Mouse (Mus musculus) urinary bladder, postnatal 36 days (tissue): ENCODE measurements around the gene Wls.

Source experiments
- DNase-seq, 2 experiments: peaks; one replicate each; pipeline ENCODE4 v3.0.0; 2022; ENCODE audit warnings: low spot score in 2 of 2, mixed read lengths in 1 of 2

The Wls gene

DNA sequence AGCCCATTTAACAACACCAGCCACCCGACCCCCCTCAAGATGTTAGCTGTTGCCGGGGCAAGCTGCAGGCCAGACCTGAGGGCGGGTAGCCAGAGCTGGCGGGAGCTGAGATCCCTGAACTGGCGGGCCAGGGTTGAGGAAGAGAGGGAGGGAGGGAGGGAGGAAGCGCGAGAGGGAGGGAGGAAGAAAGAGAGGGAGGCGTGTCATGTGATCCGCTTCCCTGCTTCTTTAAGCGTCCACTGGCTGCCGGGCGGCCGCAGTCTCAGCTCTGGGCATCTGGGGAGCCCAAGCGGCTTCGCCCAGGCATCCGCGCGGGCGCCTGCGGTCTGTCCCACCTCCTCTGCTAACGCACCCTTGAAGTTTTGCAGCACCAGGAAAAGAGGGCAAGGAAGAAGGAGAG lies at the start of gene Wls:
Wls (plus strand) TSS at position 192 of the 400 bp plus-strand sequence.
- DNase-seq: peak; percentile 53 to 74

DNA sequence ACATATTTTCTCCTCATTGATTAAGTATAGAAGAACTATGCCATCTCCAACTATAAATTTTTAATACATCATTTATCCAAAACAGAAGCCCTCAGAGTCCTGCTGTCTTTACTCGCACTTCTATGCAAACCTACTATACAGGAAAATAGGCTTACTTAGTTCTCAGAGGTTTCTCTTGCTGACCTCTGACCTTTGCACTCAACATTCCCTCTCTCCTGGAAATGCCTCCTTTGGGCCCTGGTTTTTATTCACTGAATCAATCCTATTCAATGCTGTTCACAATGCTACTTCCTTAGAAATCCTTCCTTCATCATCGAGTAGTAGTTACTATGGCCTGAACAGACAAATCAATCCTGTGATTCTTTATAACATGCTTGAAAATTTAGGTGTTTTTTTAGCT lies 49.7 kb upstream of the Wls start:
- DNase-seq: no peak

DNA sequence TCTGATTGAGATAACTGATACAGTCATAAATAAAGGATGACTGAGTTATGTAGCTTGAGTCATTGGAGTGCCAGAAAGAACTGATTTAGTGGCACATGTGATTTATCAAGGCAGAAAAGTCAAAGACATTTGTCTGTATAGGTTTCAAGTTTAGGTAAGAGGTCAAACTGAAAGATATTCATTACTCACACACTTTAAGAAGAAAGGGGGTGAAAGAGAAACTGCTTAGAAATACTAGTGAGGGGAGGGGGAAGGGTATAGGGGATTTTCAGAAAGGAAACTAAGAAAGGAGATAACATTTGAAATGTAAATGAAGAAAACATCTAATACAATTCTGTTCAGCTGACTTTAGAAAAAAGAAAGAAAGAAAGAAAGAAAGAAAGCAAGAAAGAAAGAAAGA lies 7.9 kb upstream of the Wls start:
- no peak for DNase-seq

DNA sequence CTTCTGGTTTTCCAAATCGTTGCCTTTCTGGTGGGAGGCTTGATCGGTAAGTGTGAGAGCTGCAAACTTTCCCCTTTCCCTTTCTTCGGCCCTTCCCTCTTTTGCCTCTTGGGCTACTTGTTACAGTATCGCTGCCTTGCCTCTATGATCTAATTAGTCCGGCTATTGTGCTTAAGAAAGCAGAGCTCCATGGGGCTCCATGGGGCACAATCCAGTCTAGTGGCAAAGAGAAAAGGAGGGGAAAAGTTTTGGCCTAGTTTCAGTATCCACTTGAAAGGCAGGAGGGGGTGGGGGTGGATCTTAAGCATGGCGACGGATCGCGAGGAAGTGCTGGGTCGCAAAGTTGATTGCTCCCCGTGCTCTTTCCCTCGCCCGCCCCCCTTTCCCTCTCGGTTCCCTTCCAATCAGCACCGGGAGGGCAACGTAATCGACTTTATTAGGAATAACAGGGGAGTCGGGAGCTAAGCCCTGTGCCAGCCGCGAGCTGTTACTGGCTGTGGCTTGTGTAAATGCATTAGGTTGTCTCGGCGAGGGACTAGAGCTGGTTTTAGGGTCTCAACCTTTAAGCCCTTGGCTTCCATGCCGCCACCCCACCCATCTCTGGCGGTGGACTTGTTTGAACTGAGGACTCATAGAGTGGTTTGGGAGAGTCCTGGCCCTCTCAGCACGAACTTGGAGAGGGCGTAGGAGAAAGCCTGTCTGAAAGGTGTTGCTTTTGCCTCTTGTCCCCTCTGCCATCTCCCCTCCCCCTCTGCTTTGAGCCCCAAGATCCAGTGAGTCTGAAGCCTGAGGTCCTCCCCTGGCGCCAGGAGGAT lies 737 bp downstream of the Wls start:
- DNase-seq: peak; percentile 57 to 61

DNA sequence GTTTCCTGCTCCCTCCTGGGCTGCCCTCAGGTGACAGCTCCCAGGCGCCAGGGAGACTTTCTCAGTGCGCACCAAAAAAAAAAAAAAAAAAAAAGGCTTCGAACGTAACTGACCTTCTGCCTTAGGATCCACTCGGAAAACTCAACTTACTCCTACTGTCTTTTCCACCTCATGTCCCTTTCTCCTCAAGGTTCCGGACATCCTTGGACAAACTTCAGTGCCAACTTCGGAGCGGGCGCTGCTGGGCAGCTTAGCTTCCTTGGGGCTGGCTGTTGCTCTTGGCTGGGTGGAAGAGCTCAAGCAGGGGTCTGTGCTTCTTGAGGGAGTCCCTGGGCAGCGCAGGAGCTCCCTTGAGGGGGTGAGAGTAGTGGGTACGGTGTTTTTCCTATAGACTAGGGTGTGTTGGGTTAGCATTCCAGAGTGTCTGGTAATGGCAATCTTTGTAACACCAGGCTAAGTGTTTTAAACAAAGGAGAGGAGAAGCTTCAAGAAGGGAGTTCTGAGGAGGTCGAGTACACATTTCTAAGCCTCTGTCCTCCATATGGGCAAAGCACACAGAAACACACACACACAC lies 1.4 kb downstream of the Wls start:
- peak; percentile 10 to 30 for DNase-seq

DNA sequence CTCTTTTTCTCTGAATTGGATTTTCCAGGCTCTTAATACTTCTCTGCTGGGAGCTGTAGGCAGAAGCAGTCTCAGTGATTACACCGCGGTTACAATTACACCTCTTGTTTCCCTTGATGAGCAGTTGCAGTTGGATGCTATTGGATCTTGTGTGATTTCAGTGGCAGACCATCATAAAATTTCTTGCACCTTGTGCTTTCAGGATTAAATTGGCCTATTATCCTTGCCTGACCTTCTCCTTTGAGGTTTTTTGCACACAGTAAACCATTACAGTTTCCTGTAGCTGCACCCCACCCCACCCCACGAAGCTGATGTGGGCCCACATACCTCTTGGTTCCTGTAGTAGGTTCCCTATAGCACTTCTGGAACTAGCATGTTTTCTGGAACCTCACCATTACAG lies 2.0 kb downstream of the Wls start:
- no peak for DNase-seq

DNA sequence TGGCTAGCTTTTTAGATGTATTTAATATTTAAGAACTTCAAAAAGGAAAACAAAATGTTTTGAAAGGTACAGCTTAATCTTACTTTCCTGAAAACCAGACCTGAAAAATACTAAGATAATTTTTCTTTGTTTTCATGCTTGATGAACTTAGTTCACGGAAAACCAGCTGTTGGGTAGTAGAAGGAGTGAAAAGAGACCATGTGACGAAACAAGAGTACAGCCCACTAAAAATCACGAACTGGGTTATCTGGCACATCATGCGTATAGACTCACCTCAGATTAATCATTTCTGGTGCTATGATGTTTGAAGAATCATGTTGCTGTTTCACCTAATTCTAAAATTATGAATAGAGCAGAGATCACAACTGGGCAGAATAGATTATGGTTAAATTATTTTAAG lies 3.7 kb downstream of the Wls start:
- no peak for DNase-seq

DNA sequence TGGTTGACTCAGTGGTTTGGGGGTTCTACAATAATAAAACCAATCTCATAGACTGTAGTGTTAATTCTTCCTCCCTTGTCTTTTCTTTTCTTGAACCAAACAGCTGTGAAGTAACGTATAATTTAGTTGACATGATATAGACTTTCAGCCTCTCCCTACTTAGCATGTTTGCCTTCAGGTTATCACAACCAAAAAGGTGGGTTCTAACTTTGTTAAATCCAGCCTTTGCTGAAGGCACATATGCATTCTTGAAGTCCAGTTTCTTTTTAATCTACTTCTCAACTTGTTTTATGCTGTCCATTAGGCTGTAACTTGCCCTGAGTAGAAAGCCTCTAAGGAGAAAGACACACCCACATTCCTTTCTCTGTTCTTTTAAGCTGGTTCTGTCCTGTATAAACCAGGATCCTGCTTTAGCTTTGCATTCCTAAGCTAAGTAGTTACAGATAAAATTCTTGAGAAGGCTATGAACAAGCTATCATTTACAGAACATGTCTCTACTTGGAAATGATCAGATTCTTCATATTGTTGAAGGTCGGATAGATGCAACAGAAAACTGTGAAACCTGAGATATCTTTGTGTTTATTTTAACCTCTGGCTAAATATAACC lies 8.0 kb downstream of the Wls start:
- DNase-seq: no peak

DNA sequence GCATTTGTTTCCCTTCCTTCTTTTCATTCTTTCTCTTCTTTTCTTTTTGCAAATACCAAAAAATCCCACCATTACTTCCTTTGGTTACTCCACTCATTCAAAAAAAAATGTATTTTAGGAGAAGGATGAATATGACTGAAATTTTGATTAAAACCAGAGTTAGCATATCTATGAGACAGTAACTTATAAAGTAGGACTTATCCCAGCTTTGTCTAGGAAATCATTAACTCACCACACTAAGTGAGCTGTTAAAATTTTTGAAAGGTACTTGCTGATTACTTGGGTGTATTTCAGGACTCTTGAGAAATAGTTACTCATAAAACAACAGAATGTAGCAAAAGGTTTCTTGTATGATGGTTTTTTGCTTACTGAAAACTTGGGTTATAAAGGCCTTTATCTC lies 8.7 kb downstream of the Wls start:
- no peak for DNase-seq

DNA sequence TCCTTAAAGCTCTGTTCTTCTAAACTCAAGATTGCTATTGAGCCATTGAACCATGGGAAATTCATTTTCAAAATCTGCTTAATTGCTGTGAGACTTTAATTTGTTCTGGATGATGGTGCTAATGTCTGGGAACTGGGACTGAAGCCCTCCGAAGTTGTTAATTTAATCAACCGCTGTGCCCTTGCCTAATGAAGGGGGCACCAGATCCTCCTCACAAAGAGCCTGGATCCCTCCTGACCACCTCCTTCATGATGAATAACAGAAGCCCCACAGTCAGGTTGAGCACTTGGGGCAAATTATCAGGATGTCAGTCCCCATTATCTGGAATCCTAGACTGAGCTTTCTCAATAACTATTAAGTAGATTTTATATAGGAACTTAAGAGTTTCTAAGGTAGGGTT lies 12.0 kb downstream of the Wls start:
- DNase-seq: no peak

DNA sequence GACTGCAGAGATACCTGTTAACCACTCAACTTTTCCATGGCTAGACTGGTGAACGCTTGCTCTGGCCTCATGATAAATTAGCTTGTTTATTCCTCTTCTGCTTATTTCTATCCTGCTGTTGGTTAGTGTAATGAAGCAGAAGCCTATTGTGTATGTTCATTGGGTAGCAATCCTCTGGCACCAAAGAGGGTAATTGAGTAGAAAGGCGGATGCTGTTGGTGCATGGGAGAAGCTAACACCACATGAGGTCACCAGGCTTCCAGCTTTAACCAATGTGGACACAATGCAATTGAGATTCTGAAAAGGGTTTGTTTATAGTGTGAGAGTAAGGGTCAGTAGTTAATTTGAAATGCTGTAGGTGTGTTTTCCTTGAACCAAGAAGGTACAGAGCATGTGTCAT lies 12.5 kb downstream of the Wls start:
- no peak for DNase-seq

DNA sequence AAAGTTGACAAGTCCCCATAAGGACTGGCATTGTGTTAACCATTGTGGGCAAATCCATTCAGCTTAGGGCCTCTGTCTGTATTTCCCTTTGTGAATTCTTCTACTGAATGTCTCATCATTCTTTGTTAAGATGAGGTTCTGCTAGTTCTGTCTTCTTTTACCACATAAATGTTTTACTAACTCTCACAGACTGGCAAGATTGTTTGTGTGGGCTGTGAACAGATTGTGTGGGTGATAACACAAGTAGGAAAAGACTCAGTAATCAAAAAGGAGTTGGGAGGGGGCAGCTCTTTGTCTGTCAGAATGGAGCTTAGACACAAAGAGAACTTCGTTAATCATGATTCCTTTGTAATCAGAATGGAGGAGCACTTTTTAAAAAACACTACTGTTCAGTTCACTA lies 17.6 kb downstream of the Wls start:
- DNase-seq: no peak

DNA sequence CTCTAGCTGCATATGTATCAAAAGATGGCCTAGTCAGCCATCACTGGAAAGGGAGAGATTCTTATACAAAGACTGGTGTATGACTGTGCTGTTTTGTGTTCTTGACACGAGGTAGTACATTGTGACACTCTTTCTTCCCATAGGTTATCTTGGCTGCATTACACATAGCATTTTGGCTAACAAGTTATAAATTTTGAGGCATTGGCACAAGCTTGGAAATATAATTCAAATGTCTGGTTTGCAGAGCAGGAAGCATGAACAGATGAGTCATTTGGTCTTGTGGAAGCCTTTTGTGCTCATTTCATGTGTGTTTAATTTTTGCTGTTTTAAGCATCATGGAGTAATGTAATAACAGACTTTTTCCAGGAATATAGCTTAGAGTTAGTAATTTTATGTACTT lies 26.2 kb downstream of the Wls start:
- DNase-seq: no peak

DNA sequence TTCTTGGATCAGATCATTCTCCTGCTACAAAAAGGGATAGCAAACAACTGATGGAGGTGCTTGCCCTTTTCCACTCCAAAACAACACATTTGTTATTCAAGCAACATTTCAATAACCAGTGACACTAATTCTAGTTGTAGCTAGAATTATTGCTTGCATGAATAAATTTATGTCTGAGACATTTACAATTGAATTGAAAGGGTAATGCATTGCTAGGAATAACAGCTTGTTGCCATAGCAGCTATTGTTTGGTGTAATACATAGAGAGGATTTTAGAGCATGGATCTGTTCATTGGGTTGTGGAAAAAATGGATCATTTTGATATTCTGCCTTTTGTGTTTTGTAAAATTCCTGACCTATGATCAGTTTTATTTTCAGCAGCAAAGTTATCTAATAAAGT lies 39.5 kb downstream of the Wls start:
- no peak for DNase-seq

DNA sequence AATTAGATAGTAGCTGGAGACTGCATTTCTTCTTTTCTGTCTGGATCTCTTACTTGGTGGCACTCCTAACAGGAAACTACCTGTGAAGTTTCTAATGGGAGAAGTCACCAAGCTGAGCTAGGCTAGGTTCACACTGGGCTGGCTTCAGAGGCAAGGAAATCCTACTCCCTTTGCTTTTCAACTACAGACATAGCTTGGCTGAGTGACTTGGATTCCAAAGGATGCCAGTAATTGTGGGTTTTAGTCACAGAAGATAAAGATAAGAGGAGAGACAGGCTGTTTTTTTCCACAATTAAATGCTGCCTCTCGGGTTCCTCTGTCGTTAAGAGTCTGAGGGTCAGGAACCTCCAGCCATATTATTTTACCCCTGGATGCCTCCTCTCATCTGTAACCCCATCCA lies 43.9 kb downstream of the Wls start:
- no peak for DNase-seq

DNA sequence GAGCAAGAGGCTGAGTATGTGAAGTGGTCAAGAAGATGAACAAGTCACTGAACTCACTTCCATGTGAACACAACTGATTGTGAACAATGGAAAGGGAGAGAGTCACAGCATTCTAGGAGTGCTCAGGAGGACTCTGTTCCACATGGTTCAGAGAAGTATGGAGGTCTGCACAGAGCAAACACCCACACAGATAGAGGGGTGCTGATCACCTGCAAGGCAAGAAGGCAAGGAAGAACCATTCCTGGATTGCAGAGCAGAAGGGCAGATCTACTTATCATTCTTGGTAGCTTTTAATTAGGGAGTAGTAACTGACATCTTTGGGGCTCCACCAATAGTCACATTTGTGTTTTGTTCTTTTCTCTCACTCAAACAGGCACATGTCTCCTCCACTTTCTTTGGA lies 45.3 kb downstream of the Wls start:
- DNase-seq: no peak

DNA sequence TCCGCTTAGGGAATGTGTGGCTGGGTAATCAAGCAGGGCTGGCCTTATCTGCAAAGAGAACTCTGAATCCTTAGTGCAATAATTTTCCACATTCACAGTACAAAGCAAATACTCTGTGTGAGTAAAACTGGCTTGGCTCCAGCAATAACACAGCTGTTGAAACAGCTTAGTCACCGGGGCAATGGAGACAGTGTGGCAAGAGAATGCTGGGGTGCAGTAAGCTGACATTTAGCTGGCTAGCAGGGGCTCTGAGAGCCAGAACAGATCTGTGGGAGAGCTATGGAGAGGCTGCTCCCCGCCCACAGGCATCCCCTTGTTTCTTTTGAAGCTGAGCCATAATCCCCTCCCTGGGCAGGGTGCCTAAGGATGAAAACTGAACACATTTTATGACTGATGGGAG lies 45.8 kb downstream of the Wls start:
- DNase-seq: peak; percentile 86

DNA sequence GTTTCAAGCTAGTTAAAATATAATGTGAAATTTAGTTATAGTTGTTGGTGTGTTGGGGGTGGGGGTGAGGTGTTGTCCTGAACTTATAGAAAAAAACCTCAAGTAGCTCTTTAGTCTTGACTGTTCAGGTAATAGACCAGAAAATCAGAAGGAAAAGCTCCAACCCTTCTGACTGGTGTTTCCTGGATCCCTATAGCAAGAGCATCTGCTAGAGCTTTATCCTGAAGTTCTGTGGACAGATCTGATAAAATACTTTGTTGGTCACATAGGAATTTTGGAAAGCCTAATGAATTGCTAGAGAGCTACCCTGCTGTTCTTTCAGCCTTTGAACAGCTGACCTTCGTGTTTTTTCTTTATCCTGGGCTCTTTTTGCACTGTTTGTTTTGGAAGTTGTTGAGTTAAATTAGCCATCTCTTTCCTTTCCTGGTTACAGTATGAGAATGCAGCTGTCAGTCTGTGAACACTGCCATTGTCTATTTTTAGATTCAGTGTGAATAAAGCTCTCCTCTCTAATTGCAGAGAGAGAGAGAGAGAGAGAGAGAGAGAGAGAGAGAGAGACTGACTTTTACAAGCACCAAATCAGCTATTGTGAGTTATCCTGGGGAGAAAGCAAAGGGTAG lies 46.4 kb downstream of the Wls start:
- no peak for DNase-seq

DNA sequence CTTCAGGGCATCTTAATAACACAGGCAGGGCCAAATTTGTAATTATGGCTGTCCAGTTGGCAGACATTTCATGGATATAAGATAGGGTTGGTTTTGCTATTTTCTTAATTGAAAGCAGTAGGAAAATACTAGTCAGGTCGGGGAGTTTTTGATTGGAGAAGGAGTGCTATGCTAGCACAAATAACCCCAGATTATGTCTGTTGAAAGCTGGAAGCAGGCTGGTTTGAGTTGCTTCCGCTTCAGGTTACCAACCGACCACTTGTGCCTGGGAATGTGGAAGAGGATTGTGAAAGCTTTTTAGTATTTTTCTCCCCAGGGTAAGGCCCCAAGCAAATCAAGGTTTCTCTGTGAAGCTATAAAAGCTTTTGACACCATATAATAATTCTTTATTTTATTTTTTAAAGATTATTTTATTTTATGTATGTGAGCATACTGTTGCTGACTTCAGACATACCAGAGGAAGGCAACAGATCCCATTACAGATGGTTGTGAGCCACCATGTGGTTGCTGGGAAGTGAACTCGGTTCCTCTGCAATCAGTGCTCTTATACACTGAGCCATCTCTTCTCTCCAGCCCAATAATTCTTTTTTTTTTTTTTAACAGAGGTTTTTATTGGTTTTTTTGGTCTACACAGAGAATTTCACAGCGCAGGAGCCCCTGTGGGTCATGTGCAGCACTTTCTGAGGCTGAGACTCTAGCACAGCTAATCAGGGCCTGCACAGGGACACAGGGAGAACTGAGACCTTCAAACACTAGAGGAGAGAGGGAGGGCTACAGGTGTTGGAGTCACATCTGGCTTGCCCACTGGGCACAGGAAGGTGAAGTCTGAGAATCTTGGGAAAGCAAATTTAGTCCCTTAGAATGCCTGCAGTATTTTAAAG lies 50.9 kb downstream of the Wls start:
- no peak for DNase-seq

DNA sequence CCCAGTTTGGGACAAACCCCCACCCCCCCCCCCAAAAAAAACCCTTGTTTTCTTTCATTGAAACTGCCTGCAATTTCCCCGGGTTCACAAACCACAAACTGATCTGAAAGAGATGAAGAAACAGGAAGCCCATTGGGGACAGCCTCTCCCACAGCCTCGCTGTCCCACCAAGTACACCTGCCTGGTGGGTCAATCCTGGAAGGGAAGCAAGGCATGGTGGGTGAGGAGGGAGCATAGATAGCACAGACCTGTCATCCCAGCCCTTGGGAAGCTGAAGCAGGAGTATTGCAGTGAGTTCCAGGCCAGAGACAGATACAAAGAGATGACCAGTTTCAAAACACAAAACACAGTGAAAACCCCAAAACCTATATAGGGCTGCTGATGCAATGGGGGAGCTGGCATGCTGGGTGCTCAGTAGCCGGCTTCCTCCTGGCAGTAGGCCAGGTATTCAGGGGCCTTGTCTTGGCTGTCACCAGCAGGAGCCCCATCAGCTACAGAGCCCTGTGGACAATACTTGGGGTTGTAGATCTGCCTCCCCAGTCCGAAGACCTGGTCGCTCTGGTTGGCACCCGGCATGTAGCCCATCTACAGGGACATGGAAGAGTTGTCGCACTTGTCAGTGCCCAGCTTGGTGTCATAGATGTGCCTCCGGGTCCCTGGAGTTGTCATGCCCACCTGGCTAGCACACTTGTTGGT lies 51.7 kb downstream of the Wls start:
- DNase-seq: no peak

DNA sequence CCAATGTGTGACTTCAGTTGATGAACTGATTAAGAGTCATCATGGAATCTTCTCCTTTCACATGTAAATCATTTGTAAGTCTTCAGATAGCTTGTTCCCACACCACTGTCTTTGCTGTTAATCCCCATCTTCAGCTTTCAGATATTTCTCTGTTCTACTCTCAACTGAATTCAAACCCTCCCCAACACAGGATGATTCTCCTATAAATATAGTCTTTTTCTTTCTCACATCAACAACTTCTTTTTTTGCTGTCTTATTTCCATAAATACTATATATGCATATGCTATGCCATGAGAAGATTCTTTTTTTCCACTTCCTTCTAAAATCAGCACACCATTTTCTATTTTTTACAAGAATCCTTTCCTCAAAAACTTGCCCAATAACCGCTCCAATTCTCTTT lies 67.9 kb downstream of the Wls start:
- DNase-seq: no peak
